Mouse (Mus musculus) kidney, adult 2 months (tissue): ENCODE data around the gene Fam13c. TPM values are rescaled to one million over a fixed set of nuclear protein-coding genes. Genes with fewer than 3 reads are reported as not detected.
A peak's percentile ranks its signal among the peaks of the same experiment; 100 is the strongest.

ENCODE experiments used
- DNase-seq: peaks from one replicate; pipeline ENCODE4 v3.0.0; 2021
- H3K27ac ChIP-seq: fragments of 200-500 bp; 2 replicates; pipeline ENCODE4 v1.5.1; 2012; ENCODE audit warnings: low read depth, low read length, control low read depth, inconsistent platforms; ENCODE audit not compliant: insufficient read depth
- H3K27me3 ChIP-seq: fragments of 200-500 bp; replicated peaks from 2 replicates; pipeline ENCODE4 v1.6.1; 2012; ENCODE audit warnings: mild to moderate bottlenecking, moderate library complexity, low read length, inconsistent platforms; ENCODE audit not compliant: control insufficient read depth, insufficient read depth
- H3K36me3 ChIP-seq: fragments of 200-500 bp; 2 replicates; pipeline ENCODE4 v1.6.1; 2012; ENCODE audit warnings: mild to moderate bottlenecking, moderate library complexity, low read length, inconsistent platforms; ENCODE audit not compliant: control insufficient read depth, insufficient read depth
- H3K4me1 ChIP-seq: fragments of 200-500 bp; 2 replicates; pipeline ENCODE4 v1.6.1; 2011; ENCODE audit warnings: low read length; ENCODE audit not compliant: control insufficient read depth, insufficient read depth
- H3K4me3 ChIP-seq: fragments of 200-500 bp; 2 replicates; pipeline ENCODE4 v1.5.1; 2011; ENCODE audit warnings: mild to moderate bottlenecking, low read depth, low read length, control low read depth; ENCODE audit not compliant: insufficient read depth
- CTCF ChIP-seq: fragments of 200-500 bp; conservative IDR thresholded peaks from 2 replicates; pipeline ENCODE4 v1.5.1; 2011; ENCODE audit warnings: low read depth, mild to moderate bottlenecking, control low read depth, low read length, moderate library complexity, mixed read lengths; ENCODE audit not compliant: insufficient read depth, insufficient read length
- POLR2A ChIP-seq: fragments of 200-500 bp; IDR thresholded peaks from one replicate; pipeline ENCODE4 v1.6.1; 2011; ENCODE audit warnings: low read depth, low read length, control low read depth
- WGBS: fragments of 180-500 bp; shearing (Covaris S2); methylation state at CpG from one replicate; pipeline ENCODE4 v1.1.7; 2018; 5-methylcytosine and 5-hydroxymethylcytosine counted together
- polyA plus RNA-seq: library from polyadenylated mRNA; depleted of rRNA; stranded (reverse); fragments of >200 nt; gene quantifications from 2 replicates; pipeline ENCODE4 v1.2.3, GENCODE M21; 2012

Fam13c gene
- polyA plus RNA-seq, 1 experiment: 1.5 TPM

GRCm38 (mm10) chr10:70563636-70564035 is 123.4 kb downstream of the Fam13c start:
- no peaks in the 10 kb centered on the region for H3K36me3 ChIP-seq
- H3K4me3 ChIP-seq: no peak overlapping the region
- H3K27me3 ChIP-seq: no peaks in the 10 kb centered on the region
- H3K4me1 ChIP-seq: no peaks in the 10 kb centered on the region
- peak; percentile 78 for TF ChIP-seq CTCF
- no peak for TF ChIP-seq POLR2A
- no peak overlapping the region for H3K27ac ChIP-seq
- WGBS: 21% methylated on average over 3 of the region's 3 CpGs
- DNase-seq: peak; percentile 70

- no peak overlapping the region for H3K27ac ChIP-seq
- 60% methylated on average over 7 of the region's 7 CpGs for WGBS
- H3K36me3 ChIP-seq: no peaks in the 10 kb centered on the region
- H3K4me3 ChIP-seq: no peak overlapping the region
- peaks cover 22% of the 10 kb centered on the region; the same call in 1 of the 2 replicates for H3K4me1 ChIP-seq
- H3K27me3 ChIP-seq: no peaks in the 10 kb centered on the region
- DNase-seq: no peak
- TF ChIP-seq CTCF: no peak
- no peak for TF ChIP-seq POLR2A
These were observed 141.4 kb downstream of the Fam13c start for GRCm38 (mm10) chr10:70581556-70582211.

GRCm38 (mm10) chr10:70584171-70584570 is 143.9 kb downstream of the Fam13c start:
- WGBS: 57% methylated on average over 1 of the region's 1 CpGs
- Histone ChIP-seq H3K4me3 (no peak overlapping the region), H3K27me3 (no peaks in the 10 kb centered on the region), H3K4me1 (peaks cover 19% of the 10 kb centered on the region; the same call in 1 of the 2 replicates), H3K27ac (peak overlapping the region; percentile 83), H3K36me3 (no peaks in the 10 kb centered on the region)
- DNase-seq: peak; percentile 76
- TF ChIP-seq CTCF: no peak
- TF ChIP-seq POLR2A: no peak

GRCm38 (mm10) chr10:70586876-70587405 is 146.7 kb downstream of the Fam13c start:
- H3K27me3 ChIP-seq: no peaks in the 10 kb centered on the region
- TF ChIP-seq CTCF (no peak), POLR2A (no peak)
- H3K27ac ChIP-seq: peak overlapping the region; percentile 84
- no peaks in the 10 kb centered on the region for H3K36me3 ChIP-seq
- H3K4me1 ChIP-seq: peaks cover 19% of the 10 kb centered on the region; the same call in 1 of the 2 replicates
- H3K4me3 ChIP-seq: no peak overlapping the region
- peak; percentile 69 for DNase-seq
- 61% methylated on average over 3 of the region's 3 CpGs for WGBS

GRCm38 (mm10) chr10:70594007-70594406 is 153.7 kb downstream of the Fam13c start:
- Histone ChIP-seq H3K27ac (0 out of 2 replicates have a peak overlapping the region, but pooled peaks have one; percentile 25), H3K4me1 (peaks cover 3% of the 10 kb centered on the region; the same call in 1 of the 2 replicates), H3K36me3 (no peaks in the 10 kb centered on the region), H3K4me3 (no peak overlapping the region), H3K27me3 (no peaks in the 10 kb centered on the region)
- WGBS: 57% methylated on average over 1 of the region's 1 CpGs
- peak; percentile 74 for DNase-seq
- TF ChIP-seq POLR2A: no peak
- TF ChIP-seq CTCF: no peak; the same call in 1 of the 2 replicates

GRCm38 (mm10) chr10:70598081-70598515 is 157.8 kb downstream of the Fam13c start:
- H3K27ac ChIP-seq: no peak overlapping the region
- 18% methylated on average over 10 of the region's 10 CpGs for WGBS
- peak; percentile 69 for DNase-seq
- TF ChIP-seq CTCF: no peak
- H3K4me1 ChIP-seq: peaks cover 6% of the 10 kb centered on the region; the same call in 1 of the 2 replicates
- H3K4me3 ChIP-seq: peak overlapping the region; percentile 86
- H3K36me3 ChIP-seq: no peaks in the 10 kb centered on the region
- no peaks in the 10 kb centered on the region for H3K27me3 ChIP-seq

GRCm38 (mm10) chr10:70598516-70599125 is 158.3 kb downstream of the Fam13c start:
- Histone ChIP-seq H3K4me3 (peak overlapping the region; percentile 86), H3K4me1 (peaks cover 6% of the 10 kb centered on the region; the same call in 1 of the 2 replicates), H3K27ac (peak overlapping the region; percentile 46; the same call in 1 of the 2 replicates), H3K27me3 (no peaks in the 10 kb centered on the region), H3K36me3 (no peaks in the 10 kb centered on the region)
- DNase-seq: peak; percentile 55
- WGBS: under 1% methylated on average over 44 of the region's 48 CpGs
- TF ChIP-seq POLR2A (no peak), CTCF (no peak)
